Mouse (Mus musculus): Measurements from ENCODE around the gene Gm28047.

DNA sequence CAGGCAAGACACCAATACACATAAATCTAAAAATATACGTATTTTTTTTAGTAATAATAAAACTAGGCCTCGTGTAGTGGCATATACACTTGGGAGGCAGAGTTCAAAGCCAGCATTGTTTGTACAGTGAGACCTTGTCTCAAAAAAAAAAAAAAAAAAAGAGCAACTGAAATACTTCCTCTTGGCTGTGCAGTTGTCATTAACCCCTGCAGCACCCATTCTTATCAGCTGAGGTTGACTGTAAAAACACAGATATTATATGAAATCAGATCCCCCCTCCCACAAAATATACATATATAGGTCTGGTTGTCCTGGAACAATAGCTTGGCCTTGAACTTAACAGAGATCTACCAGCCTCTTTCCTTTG, 118.4 kb downstream of the Gm28047 start:
- no peak for TF ChIP-seq POLR2A (IDR thresholded peaks at IDR 0.05; ENCODE audit: insufficient read length, low read depth)
- no peak for TF ChIP-seq USF1 (IDR thresholded peaks at IDR 0.05; ENCODE audit: low read depth)
- TF ChIP-seq MYOG (IDR thresholded peaks at IDR 0.05; ENCODE audit: control insufficient read depth in 1 of 3, insufficient read depth in 1 of 3, insufficient read length in 2 of 3, low read depth in 2 of 3) = no peak
- TF ChIP-seq MAX (IDR thresholded peaks at IDR 0.05; ENCODE audit: low read depth) = no peak
- no peak for TF ChIP-seq TCF12 (IDR thresholded peaks at IDR 0.05; ENCODE audit: insufficient read depth, poor library complexity, severe bottlenecking)
- no peak for TF ChIP-seq REST (IDR thresholded peaks at IDR 0.05; ENCODE audit: insufficient read depth, insufficient read length)
